Mouse (Mus musculus): ENCODE measurements at regions not wholly inside any gene's neighbourhood (a gene's known extent, or its start where the extent isn't known, plus 50 kb on each side); places are given as distances from the start of the nearest gene placed in this dataset.

DNA sequence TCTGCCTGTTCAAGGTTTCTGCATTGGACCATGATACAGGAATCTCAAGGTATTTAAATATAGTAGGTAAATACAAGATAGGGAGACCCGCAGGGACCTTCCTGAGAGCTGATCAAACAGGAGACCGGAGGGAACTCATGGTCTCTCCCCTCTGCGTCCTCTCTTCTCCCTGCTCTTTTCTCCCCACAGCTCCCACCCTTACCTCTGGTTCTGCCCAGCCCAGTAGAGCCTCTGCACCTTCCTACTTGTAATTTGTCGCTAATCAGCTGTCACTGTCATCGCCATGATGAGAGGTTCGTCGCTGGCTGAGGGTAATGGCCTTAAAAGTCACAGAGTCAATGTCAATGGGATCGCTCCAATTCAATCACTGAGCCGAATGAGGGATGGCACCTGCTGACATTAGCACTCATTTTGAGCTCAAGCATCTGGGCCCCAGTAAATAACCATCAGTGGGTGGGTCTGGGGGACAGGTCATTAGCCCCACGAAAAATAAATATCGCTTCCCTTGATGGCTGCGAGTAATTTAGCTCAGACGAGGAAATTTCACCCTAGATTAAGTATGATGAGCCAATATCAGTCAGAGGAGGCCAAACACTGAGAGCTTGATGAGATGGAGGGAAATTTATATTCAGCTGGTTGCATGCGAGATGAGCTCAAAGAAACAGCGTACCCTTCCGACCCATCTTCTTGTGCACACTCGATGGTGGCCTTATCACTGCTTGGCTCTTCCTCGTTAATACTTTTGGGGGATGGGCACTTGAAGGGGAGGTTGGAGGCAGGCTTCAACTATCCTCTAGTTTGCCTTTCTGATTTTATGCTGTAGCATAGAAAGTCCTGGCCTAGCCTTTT, 56.2 kb upstream of the Paqr3 start:
- DNase-seq (no peak), ATAC-seq (ENCODE audit: insufficient read depth) (no peak)
- TF ChIP-seq CTCF (IDR thresholded peaks at IDR 0.05; ENCODE audit: low read depth): no peak
- no peak overlapping the region for H3K9ac ChIP-seq
- WGBS: 50% methylated on average over 18 of the region's 18 CpGs
- H3K9me3 ChIP-seq (ENCODE audit: low read depth, low read length): no peaks in the 10 kb centered on the region
- H3K36me3 ChIP-seq (ENCODE audit: insufficient read depth): no peaks in the 10 kb centered on the region
- H3K27ac ChIP-seq (ENCODE audit: low read depth): no peak overlapping the region
- no peaks in the 10 kb centered on the region for H3K27me3 ChIP-seq (ENCODE audit: insufficient read depth, low read length)
- peaks cover 2% of the 10 kb centered on the region; the same call in 1 of the 2 replicates for H3K4me1 ChIP-seq (ENCODE audit: insufficient read depth)
- H3K4me2 ChIP-seq: no peak overlapping the region
- no peak overlapping the region for H3K4me3 ChIP-seq (ENCODE audit: low read depth, low read length)

DNA sequence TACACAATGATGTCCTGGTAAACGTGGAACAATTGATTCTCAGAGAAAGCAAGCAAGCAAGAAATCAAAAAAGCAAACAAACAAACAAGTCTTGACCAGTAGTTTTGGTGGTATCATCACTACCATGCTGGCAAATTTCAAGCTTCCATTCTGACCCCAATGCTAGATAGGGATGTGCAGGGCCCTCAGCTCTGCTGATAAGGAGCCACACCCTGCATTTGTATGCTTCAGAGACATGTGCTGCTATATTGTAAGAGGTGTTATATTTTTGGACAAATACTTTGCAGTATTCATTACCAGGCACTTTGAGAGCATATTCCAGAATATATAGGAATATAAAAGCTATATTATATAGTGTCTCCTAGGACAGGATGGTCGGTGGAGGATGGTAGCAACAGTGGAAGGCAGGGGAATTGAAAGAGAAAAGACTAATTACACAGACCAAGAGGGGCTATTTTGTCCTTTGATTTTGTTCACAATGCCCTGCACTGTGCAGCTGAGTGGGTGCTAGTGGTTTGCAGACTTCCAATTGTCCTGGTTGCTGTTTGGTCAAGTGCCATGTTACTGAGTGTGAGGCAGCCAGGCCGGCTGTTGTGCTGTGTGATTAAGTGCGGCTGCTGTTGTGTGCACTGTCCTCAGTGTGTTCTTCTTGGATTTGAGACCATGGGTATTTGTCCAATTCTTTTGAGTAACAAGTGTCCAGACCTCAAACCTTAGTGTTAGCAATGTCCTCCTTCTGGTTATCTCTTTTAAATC, 54.9 kb upstream of the Paqr3 start:
- no peak overlapping the region for H3K4me3 ChIP-seq (ENCODE audit: low read depth, low read length)
- WGBS: 57% methylated on average over 4 of the region's 4 CpGs
- ATAC-seq (ENCODE audit: insufficient read depth): peak; percentile 86; the same call in 1 of the 2 replicates
- H3K9ac ChIP-seq: no peak overlapping the region
- no peak overlapping the region for H3K4me2 ChIP-seq
- H3K27ac ChIP-seq (ENCODE audit: low read depth): no peak overlapping the region
- peaks cover 2% of the 10 kb centered on the region; the same call in 1 of the 2 replicates for H3K4me1 ChIP-seq (ENCODE audit: insufficient read depth)
- H3K9me3 ChIP-seq (ENCODE audit: low read depth, low read length): no peaks in the 10 kb centered on the region
- no peaks in the 10 kb centered on the region for H3K36me3 ChIP-seq (ENCODE audit: insufficient read depth)
- DNase-seq: peak; percentile 85
- no peak for TF ChIP-seq CTCF (IDR thresholded peaks at IDR 0.05; ENCODE audit: low read depth)
- H3K27me3 ChIP-seq (ENCODE audit: insufficient read depth, low read length): no peaks in the 10 kb centered on the region

Data from lung, embryonic 14.5 days (tissue).